Mouse (Mus musculus) kidney, adult 2 months (tissue): Measurements from ENCODE around the gene Akap6.

Source experiments
- CTCF ChIP-seq: fragments of 200-500 bp; conservative IDR thresholded peaks from 2 replicates; pipeline ENCODE4 v1.5.1; 2011; ENCODE audit warnings: low read depth, mild to moderate bottlenecking, control low read depth, low read length, moderate library complexity, mixed read lengths; ENCODE audit not compliant: insufficient read depth, insufficient read length
- POLR2A ChIP-seq: fragments of 200-500 bp; IDR thresholded peaks from one replicate; pipeline ENCODE4 v1.6.1; 2011; ENCODE audit warnings: low read depth, low read length, control low read depth

GRCm38 (mm10) chr12:52904046-52904445 lies 204.9 kb downstream of the Akap6 start:
- TF ChIP-seq CTCF, result no peak
- no peak for TF ChIP-seq POLR2A
